Mouse (Mus musculus) CH12.LX (cell line): Measurements from ENCODE around the gene Mtr. TPM values are rescaled to one million over a fixed set of nuclear protein-coding genes. Genes with fewer than 3 reads are reported as not detected.
A peak's percentile ranks its signal among the peaks of the same experiment; 100 is the strongest.

Experiments
- DNase-seq: peaks from one replicate; pipeline ENCODE4 v3.0.0-alpha.2; 2013; ENCODE audit errors: extremely low read depth
- H3K27ac ChIP-seq: 2 replicates; pipeline ENCODE4 v1.5.1; 2012; ENCODE audit warnings: low read depth, mild to moderate bottlenecking, control low read depth, moderate library complexity; ENCODE audit not compliant: insufficient read depth
- H3K27me3 ChIP-seq: replicated peaks from 2 replicates; pipeline ENCODE3; 2012; ENCODE audit warnings: inconsistent platforms
- H3K36me3 ChIP-seq, 2 experiments: replicated peaks in 1 of 2; 2 replicates each; pipeline versions ENCODE3 to v1.6.1; 2012; ENCODE audit warnings: inconsistent platforms in 1 of 2, low read length in 1 of 2, mild to moderate bottlenecking in 1 of 2, mixed read lengths in 1 of 2, moderate library complexity in 1 of 2; ENCODE audit not compliant: control insufficient read depth in 1 of 2, insufficient read depth in 1 of 2
- H3K4me1 ChIP-seq, 2 experiments: 2 replicates each; pipeline ENCODE4 v1.6.1; 2012; ENCODE audit warnings: inconsistent platforms in 1 of 2, moderate library complexity in 1 of 2; ENCODE audit not compliant: insufficient read depth in 2 of 2, control insufficient read depth in 1 of 2
- H3K4me2 ChIP-seq: 2 replicates; pipeline ENCODE4 v1.6.1; 2012; ENCODE audit warnings: low read depth, mild to moderate bottlenecking, control low read depth; ENCODE audit not compliant: poor library complexity, insufficient read depth, severe bottlenecking
- H3K4me3 ChIP-seq, 3 experiments: fragments of 150-350 bp in 1 of 3; sonication (generic) in 1 of 3; replicated peaks in 1 of 3; 2 replicates each; pipeline versions ENCODE3 to v1.5.1; 2011 to 2012; ENCODE audit warnings: low read depth in 2 of 3, low read length in 2 of 3, mild to moderate bottlenecking in 2 of 3, moderate library complexity in 2 of 3, control low read depth in 1 of 3, improper control_type of control experiment in 1 of 3, inconsistent platforms in 1 of 3, mixed read lengths in 1 of 3; ENCODE audit not compliant: poor library complexity in 1 of 3
- H3K79me2 ChIP-seq: replicated peaks from 2 replicates; pipeline ENCODE4 v1.6.1; 2012; ENCODE audit warnings: mild to moderate bottlenecking, moderate library complexity; ENCODE audit not compliant: control insufficient read depth, poor library complexity, insufficient read depth, severe bottlenecking; ENCODE audit errors: extremely low read depth
- H3K9ac ChIP-seq: 2 replicates; pipeline ENCODE4 v1.6.1; 2012; ENCODE audit warnings: low read depth, mild to moderate bottlenecking, control low read depth, moderate library complexity; ENCODE audit not compliant: insufficient read depth
- H3K9me3 ChIP-seq: replicated peaks from 2 replicates; pipeline ENCODE3; 2012; ENCODE audit warnings: low read length, inconsistent platforms, mixed read lengths
- CTCF ChIP-seq, 2 experiments: IDR thresholded peaks in 1 of 2; conservative IDR thresholded peaks in 1 of 2; 2 replicates each; pipeline ENCODE4 v1.5.1; 2011 to 2012; ENCODE audit warnings: low read depth in 2 of 2, low read length in 2 of 2, improper control_type of control experiment in 1 of 2, inconsistent platforms in 1 of 2, mild to moderate bottlenecking in 1 of 2, moderate library complexity in 1 of 2
- ELF1 ChIP-seq: IDR thresholded peaks from 2 replicates; pipeline ENCODE4 v1.6.1; 2014; ENCODE audit warnings: low read depth, mild to moderate bottlenecking, inconsistent platforms, low read length, improper control_type of control experiment
- EP300 ChIP-seq: IDR thresholded peaks from 2 replicates; pipeline ENCODE4 v1.6.1; 2011; ENCODE audit warnings: low read length, improper control_type of control experiment
- GABPA ChIP-seq: IDR thresholded peaks from 2 replicates; pipeline ENCODE4 v1.6.1; 2012; ENCODE audit warnings: low read depth, low read length, improper control_type of control experiment, inconsistent platforms; ENCODE audit not compliant: insufficient replicate concordance
- MXI1 ChIP-seq: IDR thresholded peaks from 2 replicates; pipeline ENCODE4 v1.6.1; 2011; ENCODE audit warnings: mild to moderate bottlenecking, low read depth, low read length, improper control_type of control experiment
- NRF1 ChIP-seq: IDR thresholded peaks from 2 replicates; pipeline ENCODE4 v1.6.1; 2014; ENCODE audit warnings: low read depth, mild to moderate bottlenecking, inconsistent platforms, low read length, improper control_type of control experiment, moderate library complexity
- POLR2AphosphoS2 ChIP-seq: IDR thresholded peaks from 2 replicates; pipeline ENCODE4 v1.6.1; 2011; ENCODE audit warnings: low read depth, low read length, improper control_type of control experiment
- RAD21 ChIP-seq: IDR thresholded peaks from 2 replicates; pipeline ENCODE4 v1.6.1; 2011; ENCODE audit warnings: low read depth, mild to moderate bottlenecking, low read length, improper control_type of control experiment, moderate library complexity
- UBTF ChIP-seq: IDR thresholded peaks from 2 replicates; pipeline ENCODE4 v1.6.1; 2012; ENCODE audit warnings: low read depth, mild to moderate bottlenecking, inconsistent platforms, low read length, improper control_type of control experiment, moderate library complexity
- USF1 ChIP-seq: IDR thresholded peaks from 2 replicates; pipeline ENCODE4 v1.6.1; 2014; ENCODE audit warnings: low read depth, mild to moderate bottlenecking, inconsistent platforms, low read length, improper control_type of control experiment
- dilution Hi-C: fragments of 300-500 bp; cut with MboI; formaldehyde crosslinking; loops from 2 replicates; pipeline ENCODE4 v1.14.3; 2020; ENCODE audit warnings: low sequenced_read_pairs; ENCODE audit not compliant: extremely low pct_unique_long_range_greater_than_20kb, extremely low pct_ligation_motif_present
- in situ Hi-C: fragments of 300-500 bp; cut with MboI; formaldehyde crosslinking; loops from 3 replicates; pipeline ENCODE4 v1.14.3; 2019; ENCODE audit warnings: low sequenced_read_pairs, low pct_ligation_motif_present, low pct_unique_long_range_greater_than_20kb, mixed read lengths
- polyA plus RNA-seq: library from polyadenylated mRNA; unstranded; fragments of >175 nt; gene quantifications from 2 replicates; pipeline ENCODE4 v1.2.1, GENCODE M21; 2012; ENCODE audit warnings: low read depth; ENCODE audit not compliant: insufficient read length
- total RNA-seq, 2 experiments: library from RNA; depleted of rRNA; stranded (reverse); fragments of 300-350 nt in 1 of 2; fragments of >200 nt in 1 of 2; gene quantifications; 2 replicates each; pipeline ENCODE4 v1.2.3; 2012 to 2014

Mtr gene
- total and polyA plus RNA-seq, 3 experiments = 13.2 to 28.6 (median 22.0) TPM

GRCm38 (mm10) chr13:12263996-12264395 lies 6.1 kb upstream of the Mtr start:
- in situ Hi-C loops (no loop called here), dilution Hi-C loops (no loop called here)
- no peak overlapping the region for H3K9ac ChIP-seq
- H3K4me3 ChIP-seq = no peak overlapping the region
- H3K27me3 ChIP-seq = no peaks in the 10 kb centered on the region
- DNase-seq = no peak
- H3K4me2 ChIP-seq = no peak overlapping the region
- no peaks in the 10 kb centered on the region for H3K36me3 ChIP-seq
- no peaks in the 10 kb centered on the region for H3K79me2 ChIP-seq
- no peak overlapping the region for H3K27ac ChIP-seq
- H3K4me1 ChIP-seq = no peaks in the 10 kb centered on the region
- TF ChIP-seq NRF1 = no peak
- TF ChIP-seq UBTF = no peak
- TF ChIP-seq GABPA = no peak
- no peak for TF ChIP-seq EP300
- peaks cover 12% of the 10 kb centered on the region for H3K9me3 ChIP-seq

- dilution Hi-C loops = no loop called here
- no peak overlapping the region for H3K27ac ChIP-seq
- no peak for DNase-seq
Measured at GRCm38 (mm10) chr13:12261505-12261904, 3.6 kb upstream of the Mtr start.

GRCm38 (mm10) chr13:12256871-12257390 lies 982 bp downstream of the Mtr start:
- Histone ChIP-seq H3K79me2 (peaks cover 23% of the 10 kb centered on the region), H3K4me2 (peak overlapping the region; percentile 88), H3K9me3 (peaks cover 10% of the 10 kb centered on the region), H3K4me3 (peak overlapping the region; percentile 88 to 90 (median 88)), H3K27ac (no peak overlapping the region), H3K27me3 (no peaks in the 10 kb centered on the region), H3K9ac (peak overlapping the region; percentile 75), H3K36me3 (peaks cover 0 to 20% of the 10 kb centered on the region in 2 experiments), H3K4me1 (peaks cover 0 to 19% of the 10 kb centered on the region in 2 experiments; a peak in 2 of 4 replicates)
- TF ChIP-seq MXI1 (no peak; the same call in 1 of the 2 replicates), POLR2AphosphoS2 (no peak)
- in situ Hi-C loops = no loop called here
- dilution Hi-C loops = no loop called here
- DNase-seq = peak; percentile 17

More at GRCm38 (mm10) chr13:12261505-12261904, 3.6 kb upstream of the Mtr start:
- no peak overlapping the region for H3K9ac ChIP-seq
- TF ChIP-seq ELF1 = no peak
- no peak for TF ChIP-seq USF1
- peak; percentile 26 to 41; a peak in 2 of 4 replicates for TF ChIP-seq CTCF (conservative IDR thresholded peaks at IDR 0.05 in 1 of 2, IDR thresholded peaks at IDR 0.05 in 1 of 2; ENCODE audit: low read depth in 2 of 2, low read length in 2 of 2)
- TF ChIP-seq GABPA = no peak
- TF ChIP-seq RAD21 = peak; percentile 24
- TF ChIP-seq, all 38 proteins: peak for 2
- Histone ChIP-seq H3K4me2 (no peak overlapping the region), H3K9me3 (peaks cover 12% of the 10 kb centered on the region), H3K27me3 (no peaks in the 10 kb centered on the region), H3K79me2 (peaks cover 10% of the 10 kb centered on the region), H3K4me3 (no peak overlapping the region), H3K36me3 (no peaks in the 10 kb centered on the region), H3K4me1 (peaks cover 0 to 2% of the 10 kb centered on the region in 2 experiments; a peak in 2 of 4 replicates)
- in situ Hi-C loops = no loop called here
